Mouse (Mus musculus): ENCODE measurements around the gene Specc1. TPM values are rescaled to one million over a fixed set of nuclear protein-coding genes. Genes with fewer than 3 reads are reported as not detected.

Specc1 gene
- polyA plus RNA-seq, 1 experiment = 27.7 TPM

Other genes with a start within 250 kb of the Specc1 start
- gene Slc5a10, start 235.9 kb upstream of the Specc1 start, polyA plus RNA-seq (2012; fragmentation: generic; extraction: Trizol) = 0.05 TPM
- 11.5 TPM for gene Prpsap2, start 194.7 kb upstream of the Specc1 start, polyA plus RNA-seq (2012; fragmentation: generic; extraction: Trizol)
- 9.3 TPM for gene Ulk2, start 101.7 kb upstream of the Specc1 start, polyA plus RNA-seq (2012; fragmentation: generic; extraction: Trizol)
- gene Akap10, start 26.5 kb upstream of the Specc1 start, polyA plus RNA-seq (2012; fragmentation: generic; extraction: Trizol) = 6.1 TPM

Data from myocyte (in vitro differentiated cells).